Mouse (Mus musculus) hindbrain, postnatal 0 days (tissue): ENCODE results near the gene B4galnt1. TPM values are rescaled to one million over a fixed set of nuclear protein-coding genes. Genes with fewer than 3 reads are reported as not detected.

Source experiments
- ATAC-seq: fragments of 200-750 bp; cut with Nextera tagmentation; 2 replicates; pipeline ENCODE4 v1.8.0; 2017; ENCODE audit warnings: mild to moderate bottlenecking, moderate TSS enrichment, moderate library complexity
- DNase-seq: peaks from one replicate; pipeline ENCODE4 v3.0.0-alpha.2; 2015; ENCODE audit warnings: low spot score
- H3K27ac ChIP-seq: fragments of 300-500 bp; sonication (generic); 2 replicates; pipeline ENCODE4 v1.5.1; 2014; ENCODE audit warnings: mild to moderate bottlenecking
- H3K27me3 ChIP-seq: fragments of 300-500 bp; sonication (generic); 2 replicates; pipeline ENCODE4 v1.6.1; 2014; ENCODE audit warnings: low read length, mixed read lengths; ENCODE audit not compliant: insufficient read depth
- H3K36me3 ChIP-seq: fragments of 300-500 bp; sonication (generic); 2 replicates; pipeline ENCODE4 v1.6.1; 2014; ENCODE audit warnings: low read length, mixed read lengths; ENCODE audit not compliant: insufficient read depth
- H3K4me1 ChIP-seq: fragments of 300-500 bp; sonication (generic); 2 replicates; pipeline ENCODE4 v1.6.1; 2014; ENCODE audit warnings: antibody characterized with exemption, low read length, mixed read lengths; ENCODE audit not compliant: insufficient read depth
- H3K4me2 ChIP-seq: fragments of 300-500 bp; sonication (generic); 2 replicates; pipeline ENCODE4 v1.6.1; 2014; ENCODE audit warnings: low read depth, mild to moderate bottlenecking, low read length, moderate library complexity, mixed read lengths
- H3K4me3 ChIP-seq: fragments of 300-500 bp; sonication (generic); 2 replicates; pipeline ENCODE4 v1.5.1; 2014; ENCODE audit warnings: low read length
- H3K9ac ChIP-seq: fragments of 300-500 bp; sonication (generic); replicated peaks from 2 replicates; pipeline ENCODE4 v1.6.1; 2014; ENCODE audit warnings: mild to moderate bottlenecking, low read length, moderate library complexity, mixed read lengths
- H3K9me3 ChIP-seq: fragments of 300-500 bp; sonication (generic); 2 replicates; pipeline ENCODE4 v1.6.1; 2016; ENCODE audit warnings: low read length, mixed read lengths
- CTCF ChIP-seq: IDR thresholded peaks from 2 replicates; pipeline ENCODE4 v1.5.1; 2016; ENCODE audit warnings: antibody characterized with exemption, control low read depth, low read depth
- WGBS: fragments of 180-500 bp; shearing (Covaris S2); extraction: QIAGEN DNeasy Blood & Tissue Kit; methylation state at CpG from one replicate; pipeline ENCODE4 v1.1.7; 2014; 5-methylcytosine and 5-hydroxymethylcytosine counted together
- polyA plus RNA-seq: library from polyadenylated mRNA; unstranded; fragments of >200 nt; fragmentation: Nextera tagmentation; extraction: Ambion mirVana; gene quantifications from 2 replicates; pipeline ENCODE4 v1.2.1, GENCODE M21; 2015
- total RNA-seq: library from RNA; depleted of rRNA; stranded (reverse); fragments of >200 nt; gene quantifications from 2 replicates; pipeline ENCODE4 v1.2.3, GENCODE M21; 2014; rRNA removed

The B4galnt1 gene
- total and polyA plus RNA-seq, 2 experiments from 2014 or later: 65.3 to 112 TPM

DNA sequence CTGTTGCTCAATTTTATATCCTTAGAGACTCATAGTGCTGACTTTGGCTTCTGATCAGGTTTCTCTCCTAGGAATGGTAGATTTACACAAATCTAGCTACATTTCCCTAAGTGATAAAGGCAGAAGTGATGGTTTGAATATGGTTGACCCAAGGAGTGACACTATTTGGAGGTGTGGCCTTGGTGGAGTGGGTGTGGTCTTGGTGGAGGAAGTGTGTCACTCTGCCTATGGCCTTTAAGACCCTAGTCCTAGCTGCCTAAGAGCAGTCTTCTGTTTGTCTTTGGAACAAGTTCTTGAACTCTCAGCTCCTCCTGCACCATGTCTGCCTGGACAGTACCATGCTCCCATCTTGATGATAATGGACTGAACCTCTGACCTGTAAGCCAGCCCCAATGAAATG is 52.2 kb downstream of the B4galnt1 start:
- Histone ChIP-seq H3K4me3 (no peak overlapping the region), H3K27me3 (no peaks in the 10 kb centered on the region), H3K4me1 (no peaks in the 10 kb centered on the region), H3K9ac (no peak overlapping the region), H3K9me3 (no peaks in the 10 kb centered on the region), H3K4me2 (no peak overlapping the region), H3K36me3 (no peaks in the 10 kb centered on the region), H3K27ac (no peak overlapping the region)
- ATAC-seq: no peak
- no peak for TF ChIP-seq CTCF
- no peak for DNase-seq

- Histone ChIP-seq H3K4me3 (no peak overlapping the region), H3K36me3 (no peaks in the 10 kb centered on the region), H3K27me3 (no peaks in the 10 kb centered on the region), H3K4me1 (no peaks in the 10 kb centered on the region), H3K4me2 (no peak overlapping the region), H3K27ac (no peak overlapping the region), H3K9me3 (no peaks in the 10 kb centered on the region), H3K9ac (no peak overlapping the region)
- no peak for ATAC-seq
- DNase-seq: no peak
- 90% methylated on average over 2 of the region's 2 CpGs for WGBS
- TF ChIP-seq CTCF: no peak
These were observed 53.3 kb downstream of the B4galnt1 start for GRCm38 (mm10) chr10:127218339-127218738.

Other genes with a start within 250 kb of the B4galnt1 start
- gene Ctdsp2, start 186.5 kb upstream of the B4galnt1 start, total RNA-seq: 64.5 and 64.7 TPM in 2 replicates
- 15.0 and 16.7 TPM in 2 replicates for gene Ctdsp2, start 186.5 kb upstream of the B4galnt1 start, polyA plus RNA-seq
- gene Avil, start 164.5 kb upstream of the B4galnt1 start, total RNA-seq: 0.52 and 1.3 TPM in 2 replicates
- gene Avil, start 164.5 kb upstream of the B4galnt1 start, polyA plus RNA-seq: 0.98 and 1.4 TPM in 2 replicates
- 31.4 and 49.0 TPM in 2 replicates for gene Tsfm, start 134.4 kb upstream of the B4galnt1 start, total RNA-seq
- gene Tsfm, start 134.4 kb upstream of the B4galnt1 start, polyA plus RNA-seq: 62.4 and 62.7 TPM in 2 replicates
- 9.3 and 10.0 TPM in 2 replicates for gene Mettl1, start 123.8 kb upstream of the B4galnt1 start, total RNA-seq
- 23.8 and 23.9 TPM in 2 replicates for gene Mettl1, start 123.8 kb upstream of the B4galnt1 start, polyA plus RNA-seq
- gene Eef1akmt3, start 123.7 kb upstream of the B4galnt1 start, total RNA-seq: 0.31 TPM in 1 of 2 replicates, not detected in the other
- 0.19 TPM in 2 replicates for gene Eef1akmt3, start 123.7 kb upstream of the B4galnt1 start, polyA plus RNA-seq
- gene Cyp27b1, start 117.0 kb upstream of the B4galnt1 start, total RNA-seq: 0.26 and 0.58 TPM in 2 replicates
- gene Cyp27b1, start 117.0 kb upstream of the B4galnt1 start, polyA plus RNA-seq: not detected in 2 replicates
- gene March9, start 105.0 kb upstream of the B4galnt1 start, total RNA-seq: 78.3 and 80.1 TPM in 2 replicates
- 6.7 and 7.0 TPM in 2 replicates for gene March9, start 105.0 kb upstream of the B4galnt1 start, polyA plus RNA-seq
- gene Cdk4, start 101.7 kb upstream of the B4galnt1 start, total RNA-seq: 483 and 524 TPM in 2 replicates
- gene Cdk4, start 101.7 kb upstream of the B4galnt1 start, polyA plus RNA-seq: 519 and 563 TPM in 2 replicates
- 113 and 129 TPM in 2 replicates for gene Tspan31, start 95.0 kb upstream of the B4galnt1 start, total RNA-seq
- 105 and 107 TPM in 2 replicates for gene Tspan31, start 95.0 kb upstream of the B4galnt1 start, polyA plus RNA-seq
- gene Agap2, start 89.9 kb upstream of the B4galnt1 start, total RNA-seq: 229 and 238 TPM in 2 replicates
- gene Agap2, start 89.9 kb upstream of the B4galnt1 start, polyA plus RNA-seq: 4.1 and 4.9 TPM in 2 replicates
- 118 and 119 TPM in 2 replicates for gene Os9, start 44.1 kb upstream of the B4galnt1 start, total RNA-seq
- 128 and 129 TPM in 2 replicates for gene Os9, start 44.1 kb upstream of the B4galnt1 start, polyA plus RNA-seq
- 0.31 TPM in 1 of 2 replicates, not detected in the other for gene Slc26a10, start 15.4 kb downstream of the B4galnt1 start, total RNA-seq
- gene Slc26a10, start 15.4 kb downstream of the B4galnt1 start, polyA plus RNA-seq: 0.79 and 1.1 TPM in 2 replicates
- 61.0 and 65.4 TPM in 2 replicates for gene Arhgef25, start 24.9 kb downstream of the B4galnt1 start, total RNA-seq
- 20.3 and 21.6 TPM in 2 replicates for gene Arhgef25, start 24.9 kb downstream of the B4galnt1 start, polyA plus RNA-seq
- 233 and 240 TPM in 2 replicates for gene Dtx3, start 30.5 kb downstream of the B4galnt1 start, total RNA-seq
- 170 and 185 TPM in 2 replicates for gene Dtx3, start 30.5 kb downstream of the B4galnt1 start, polyA plus RNA-seq
- gene Pip4k2c, start 46.4 kb downstream of the B4galnt1 start, total RNA-seq: 18.3 and 22.8 TPM in 2 replicates
- gene Pip4k2c, start 46.4 kb downstream of the B4galnt1 start, polyA plus RNA-seq: 19.9 and 20.2 TPM in 2 replicates
- 231 and 249 TPM in 2 replicates for gene Kif5a, start 98.1 kb downstream of the B4galnt1 start, total RNA-seq
- gene Kif5a, start 98.1 kb downstream of the B4galnt1 start, polyA plus RNA-seq: 98.4 and 103 TPM in 2 replicates
- gene Dctn2, start 101.1 kb downstream of the B4galnt1 start, total RNA-seq: 314 and 348 TPM in 2 replicates
- gene Dctn2, start 101.1 kb downstream of the B4galnt1 start, polyA plus RNA-seq: 319 and 323 TPM in 2 replicates
- gene Mbd6, start 123.8 kb downstream of the B4galnt1 start, total RNA-seq: 8.1 and 11.2 TPM in 2 replicates
- gene Mbd6, start 123.8 kb downstream of the B4galnt1 start, polyA plus RNA-seq: 8.3 and 11.5 TPM in 2 replicates
- gene Mars, start 146.6 kb downstream of the B4galnt1 start, total RNA-seq: 74.4 and 90.4 TPM in 2 replicates
- gene Mars, start 146.6 kb downstream of the B4galnt1 start, polyA plus RNA-seq: 104 TPM in 2 replicates
- 1.0 and 1.5 TPM in 2 replicates for gene Arhgap9, start 156.7 kb downstream of the B4galnt1 start, total RNA-seq
- 1.2 and 1.3 TPM in 2 replicates for gene Arhgap9, start 156.7 kb downstream of the B4galnt1 start, polyA plus RNA-seq
- 10.9 and 13.0 TPM in 2 replicates for gene Gli1, start 176.7 kb downstream of the B4galnt1 start, total RNA-seq
- 2.7 TPM in 2 replicates for gene Gli1, start 176.7 kb downstream of the B4galnt1 start, polyA plus RNA-seq
- not detected in 2 replicates for gene Inhbe, start 189.2 kb downstream of the B4galnt1 start, total RNA-seq
- gene Inhbe, start 189.2 kb downstream of the B4galnt1 start, polyA plus RNA-seq: not detected in 2 replicates
- gene Inhbc, start 205.2 kb downstream of the B4galnt1 start, total RNA-seq: not detected in 2 replicates
- gene Inhbc, start 205.2 kb downstream of the B4galnt1 start, polyA plus RNA-seq: not detected in 2 replicates
- 47.7 and 60.6 TPM in 2 replicates for gene R3hdm2, start 215.1 kb downstream of the B4galnt1 start, total RNA-seq
- gene R3hdm2, start 215.1 kb downstream of the B4galnt1 start, polyA plus RNA-seq: 39.3 and 47.6 TPM in 2 replicates